Mouse (Mus musculus) midbrain, postnatal 0 days (tissue): ENCODE data around the gene Siglecg. TPM values are rescaled to one million over a fixed set of nuclear protein-coding genes. Genes with fewer than 3 reads are reported as not detected.

Experiments used
- ATAC-seq: fragments of 200-750 bp; cut with Nextera tagmentation; 2 replicates; pipeline ENCODE4 v1.8.0; 2017; ENCODE audit warnings: moderate number of reproducible peaks, mild to moderate bottlenecking, moderate TSS enrichment, moderate library complexity; ENCODE audit not compliant: low FRiP score
- DNase-seq: peaks from one replicate; pipeline ENCODE4 v3.0.0-alpha.2; 2015; ENCODE audit warnings: low spot score
- H3K27ac ChIP-seq: fragments of 300-500 bp; sonication (generic); 2 replicates; pipeline ENCODE4 v1.5.1; 2014; ENCODE audit warnings: low read depth, mild to moderate bottlenecking, low read length, mixed read lengths
- H3K27me3 ChIP-seq: fragments of 300-500 bp; sonication (generic); 2 replicates; pipeline ENCODE4 v1.6.1; 2014; ENCODE audit warnings: low read length, control low read depth, mixed read lengths; ENCODE audit not compliant: insufficient read depth
- H3K36me3 ChIP-seq: fragments of 300-500 bp; sonication (generic); 2 replicates; pipeline ENCODE4 v1.6.1; 2014; ENCODE audit warnings: low read length, control low read depth, mixed read lengths; ENCODE audit not compliant: insufficient read depth
- H3K4me1 ChIP-seq: fragments of 300-500 bp; sonication (generic); 2 replicates; pipeline ENCODE4 v1.6.1; 2014; ENCODE audit warnings: mild to moderate bottlenecking, control low read depth, antibody characterized with exemption, low read length, mixed read lengths; ENCODE audit not compliant: insufficient read depth
- H3K4me2 ChIP-seq: fragments of 300-500 bp; sonication (generic); 2 replicates; pipeline ENCODE4 v1.6.1; 2014; ENCODE audit warnings: low read depth, mild to moderate bottlenecking, low read length, mixed read lengths; ENCODE audit not compliant: poor library complexity, severe bottlenecking
- H3K4me3 ChIP-seq: fragments of 300-500 bp; sonication (generic); 2 replicates; pipeline ENCODE4 v1.5.1; 2014; ENCODE audit warnings: low read depth, mild to moderate bottlenecking, low read length, moderate library complexity
- H3K9ac ChIP-seq: fragments of 300-500 bp; sonication (generic); replicated peaks from 2 replicates; pipeline ENCODE4 v1.6.1; 2014; ENCODE audit warnings: mild to moderate bottlenecking, low read length, moderate library complexity, mixed read lengths; ENCODE audit not compliant: poor library complexity, severe bottlenecking
- H3K9me3 ChIP-seq: fragments of 300-500 bp; sonication (generic); 2 replicates; pipeline ENCODE4 v1.6.1; 2016; ENCODE audit warnings: low read length, control low read depth
- CTCF ChIP-seq: IDR thresholded peaks from 2 replicates; pipeline ENCODE4 v1.5.1; 2016; ENCODE audit warnings: antibody characterized with exemption, mild to moderate bottlenecking
- WGBS: fragments of 180-500 bp; shearing (Covaris S2); extraction: QIAGEN DNeasy Blood & Tissue Kit; methylation state at CpG from one replicate; pipeline ENCODE4 v1.1.7; 2014; 5-methylcytosine and 5-hydroxymethylcytosine counted together
- polyA plus RNA-seq: library from polyadenylated mRNA; unstranded; fragments of >200 nt; fragmentation: Nextera tagmentation; extraction: Ambion mirVana; gene quantifications from 2 replicates; pipeline ENCODE4 v1.2.1, GENCODE M21; 2015
- total RNA-seq: library from RNA; depleted of rRNA; stranded (reverse); fragments of >200 nt; gene quantifications from 2 replicates; pipeline ENCODE4 v1.2.3, GENCODE M21; 2014

Siglecg gene
- total and polyA plus RNA-seq, 2 experiments from 2014 or later: 0.05 TPM; not detected in 1

GRCm38 (mm10) chr7:43422995-43423617 is 15.1 kb downstream of the Siglecg start:
- 10% methylated on average over 11 of the region's 11 CpGs for WGBS
- Histone ChIP-seq H3K36me3 (no peaks in the 10 kb centered on the region), H3K27ac (no peak overlapping the region), H3K9me3 (no peaks in the 10 kb centered on the region), H3K27me3 (no peaks in the 10 kb centered on the region), H3K4me1 (no peaks in the 10 kb centered on the region), H3K4me2 (peak overlapping the region; percentile 36), H3K4me3 (no peak overlapping the region), H3K9ac (no peak overlapping the region)
- ATAC-seq (peak; percentile 91), DNase-seq (peak; percentile 78)
- peak; percentile 92 for TF ChIP-seq CTCF

GRCm38 (mm10) chr7:43423991-43424625 is 16.1 kb downstream of the Siglecg start:
- WGBS: 51% methylated on average over 3 of the region's 3 CpGs
- Histone ChIP-seq H3K4me2 (no peak overlapping the region), H3K9ac (no peak overlapping the region), H3K27ac (no peak overlapping the region), H3K27me3 (no peaks in the 10 kb centered on the region), H3K4me3 (no peak overlapping the region), H3K9me3 (no peaks in the 10 kb centered on the region), H3K4me1 (no peaks in the 10 kb centered on the region), H3K36me3 (no peaks in the 10 kb centered on the region)
- no peak for TF ChIP-seq CTCF
- DNase-seq (no peak), ATAC-seq (no peak)

GRCm38 (mm10) chr7:43427406-43427805 is 19.4 kb downstream of the Siglecg start, which contains the start of gene Lim2:
Gene Lim2, plus strand, starts transcription at chr7:43427670.
- Histone ChIP-seq H3K4me1 (no peaks in the 10 kb centered on the region), H3K9me3 (no peaks in the 10 kb centered on the region), H3K36me3 (no peaks in the 10 kb centered on the region), H3K27me3 (no peaks in the 10 kb centered on the region), H3K9ac (no peak within 1 kb of the TSS), H3K27ac (no peak within 1 kb of the TSS), H3K4me2 (no peak within 1 kb of the TSS), H3K4me3 (no peak within 1 kb of the TSS)
- WGBS: 86% methylated on average over 8 of the region's 8 CpGs
- no peak for TF ChIP-seq CTCF
- DNase-seq (no peak), ATAC-seq (no peak)

- Histone ChIP-seq H3K4me1 (no peaks in the 10 kb centered on the region), H3K36me3 (no peaks in the 10 kb centered on the region), H3K27ac (no peak overlapping the region), H3K4me2 (no peak overlapping the region), H3K4me3 (no peak overlapping the region), H3K27me3 (no peaks in the 10 kb centered on the region), H3K9me3 (no peaks in the 10 kb centered on the region), H3K9ac (no peak overlapping the region)
- no peak for TF ChIP-seq CTCF
- no peak for ATAC-seq
- DNase-seq: no peak
- 56% methylated on average over 4 of the region's 4 CpGs for WGBS
Measured at GRCm38 (mm10) chr7:43429500-43429899, 21.5 kb downstream of the Siglecg start.

DNA sequence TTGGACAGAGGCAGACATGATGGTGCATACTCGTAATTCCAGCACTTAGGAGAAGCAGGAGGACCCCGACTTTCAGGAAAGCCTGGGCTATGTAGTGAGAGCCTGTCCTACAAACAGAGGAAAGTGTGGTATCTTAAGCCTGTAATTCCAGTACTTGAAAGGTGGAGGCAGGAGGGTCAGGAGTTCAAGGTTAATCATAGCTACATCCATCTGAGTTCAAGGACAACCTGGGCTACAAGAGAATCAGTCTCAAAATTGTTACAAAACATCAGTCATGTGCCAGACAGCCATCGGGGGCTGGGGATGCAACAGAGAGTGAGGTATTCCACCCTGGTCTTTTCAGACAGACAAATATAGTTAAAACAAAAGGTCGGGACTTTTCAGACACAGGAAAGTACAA is 24.9 kb downstream of the Siglecg start:
- no peak for TF ChIP-seq CTCF
- H3K4me3 ChIP-seq: no peak overlapping the region
- H3K4me1 ChIP-seq: no peaks in the 10 kb centered on the region
- H3K27ac ChIP-seq: no peak overlapping the region
- DNase-seq: no peak
- no peak for ATAC-seq
- H3K27me3 ChIP-seq: no peaks in the 10 kb centered on the region
- no peak overlapping the region for H3K4me2 ChIP-seq
- no peaks in the 10 kb centered on the region for H3K9me3 ChIP-seq
- no peak overlapping the region for H3K9ac ChIP-seq
- H3K36me3 ChIP-seq: no peaks in the 10 kb centered on the region
- WGBS: 75% methylated on average over 4 of the region's 4 CpGs

DNA sequence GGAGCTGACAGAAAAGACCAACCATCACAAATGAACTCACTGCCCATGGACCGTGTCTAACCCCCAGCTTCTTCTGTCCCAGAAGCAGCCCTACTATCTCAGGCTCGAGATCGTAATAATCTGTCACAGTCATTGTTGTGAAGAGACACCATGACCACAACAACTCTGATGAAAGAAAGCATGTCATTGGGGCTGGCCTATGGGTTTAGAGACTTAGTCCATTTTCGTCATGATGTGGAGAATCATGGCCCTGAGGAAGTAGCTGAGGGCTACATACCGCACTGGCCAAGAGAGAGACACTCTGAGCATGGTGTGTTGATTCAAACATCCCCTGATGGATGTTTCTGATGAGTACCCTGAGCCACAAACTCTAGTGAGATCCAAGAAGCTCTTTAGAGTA is 26.7 kb downstream of the Siglecg start:
- no peak overlapping the region for H3K27ac ChIP-seq
- no peaks in the 10 kb centered on the region for H3K4me1 ChIP-seq
- no peak overlapping the region for H3K4me2 ChIP-seq
- 80% methylated on average over 5 of the region's 5 CpGs for WGBS
- DNase-seq (no peak), ATAC-seq (no peak)
- no peak overlapping the region for H3K9ac ChIP-seq
- no peaks in the 10 kb centered on the region for H3K27me3 ChIP-seq
- no peak for TF ChIP-seq CTCF
- no peak overlapping the region for H3K4me3 ChIP-seq
- no peaks in the 10 kb centered on the region for H3K36me3 ChIP-seq
- H3K9me3 ChIP-seq: no peaks in the 10 kb centered on the region
